Comparison of ENCODE assay signal across 14 mouse cellular contexts in genomic region chr4:149891172-149891960, GRCm38 (mm10).
DNase-seq lines count a peak whose midpoint lies in the region; ATAC-seq and TF ChIP-seq lines count a peak whose summit lies in the region.
"Had no signal": no experiment of that assay in that cellular context is flagged by ENCODE, and none has a peak within 500 bp of the region (broad histone marks: within the 10 kb centered on the region; RNA-seq: fewer than 3 reads in every experiment).

No protein-coding gene starts in this region.

- ATAC-seq in hindbrain, embryonic 13.5 days (ENCODE audit: low FRiP score) = no peak
- no peak for ATAC-seq in lung, postnatal 0 days
- no peak for ATAC-seq in stomach, postnatal 0 days (ENCODE audit: low FRiP score, low TSS enrichment)
- ATAC-seq: CD4-positive, CD25-positive, alpha-beta regulatory T cell, adult 4 months; forebrain, embryonic 13.5 days; midbrain, embryonic 15.5 days had no signal

- H3K4me2 ChIP-seq in hindbrain, embryonic 13.5 days = no peak overlapping the region
- no peak overlapping the region for H3K4me2 ChIP-seq in lung, postnatal 0 days (replicated peaks; ENCODE audit: low read depth, low read length)
- no peak overlapping the region for H3K4me2 ChIP-seq in stomach, postnatal 0 days (replicated peaks; ENCODE audit: low read depth)
- H3K4me2 ChIP-seq: forebrain, embryonic 13.5 days; liver, embryonic 11.5 days; midbrain, embryonic 15.5 days had no signal

- DNase-seq in hindbrain, embryonic 10.5 days (ENCODE audit: low spot score) = no peak
- peak; percentile 4 for DNase-seq in lung, postnatal 0 days (ENCODE audit: low spot score)
- DNase-seq in lung, postnatal 14 days = no peak
- DNase-seq in limb, embryonic 10.5 days (ENCODE audit: low spot score) = no peak
- DNase-seq in stomach, postnatal 0 days (ENCODE audit: low spot score) = no peak
- DNase-seq in layer of hippocampus, postnatal 36 days = no peak
- DNase-seq: cerebellum, adult 18-20 months; retina, postnatal 1 day; thymus, postnatal 36 days had no signal

- no peak overlapping the region for H3K4me3 ChIP-seq in hindbrain, embryonic 10.5 days
- H3K4me3 ChIP-seq in hindbrain, embryonic 13.5 days = no peak overlapping the region
- H3K4me3 ChIP-seq in lung, postnatal 0 days (ENCODE audit: low read depth, low read length) = no peak overlapping the region
- no peak overlapping the region for H3K4me3 ChIP-seq in limb, embryonic 10.5 days
- no peak overlapping the region for H3K4me3 ChIP-seq in stomach, postnatal 0 days (ENCODE audit: low read depth, low read length)
- H3K4me3 ChIP-seq: forebrain, embryonic 13.5 days; midbrain, embryonic 15.5 days had no signal

- H3K9ac ChIP-seq in hindbrain, embryonic 13.5 days = no peak overlapping the region
- H3K9ac ChIP-seq in lung, postnatal 0 days (replicated peaks; ENCODE audit: low read depth) = no peak overlapping the region
- H3K9ac ChIP-seq in stomach, postnatal 0 days (ENCODE audit: low read length) = no peak overlapping the region
- H3K9ac ChIP-seq: forebrain, embryonic 13.5 days; midbrain, embryonic 15.5 days had no signal

- no peak for TF ChIP-seq CTCF in lung, postnatal 0 days (IDR thresholded peaks at IDR 0.05)
- TF ChIP-seq CTCF in stomach, postnatal 0 days (IDR thresholded peaks at IDR 0.05; ENCODE audit: low read depth) = no peak

- H3K9me3 ChIP-seq in hindbrain, embryonic 10.5 days = no peaks in the 10 kb centered on the region
- H3K9me3 ChIP-seq in hindbrain, embryonic 13.5 days = no peaks in the 10 kb centered on the region
- no peaks in the 10 kb centered on the region for H3K9me3 ChIP-seq in lung, postnatal 0 days (ENCODE audit: low read length)
- no peaks in the 10 kb centered on the region for H3K9me3 ChIP-seq in limb, embryonic 10.5 days (replicated peaks)
- H3K9me3 ChIP-seq in stomach, postnatal 0 days (ENCODE audit: control insufficient read depth, low read length) = no peaks in the 10 kb centered on the region
- H3K9me3 ChIP-seq: forebrain, embryonic 13.5 days; midbrain, embryonic 15.5 days had no signal

- 84% methylated on average over 5 of the region's 5 CpGs for WGBS in hindbrain, embryonic 10.5 days
- WGBS in hindbrain, embryonic 13.5 days = 95% methylated on average over 5 of the region's 5 CpGs
- 92% methylated on average over 5 of the region's 5 CpGs for WGBS in lung, postnatal 0 days
- 95% methylated on average over 5 of the region's 5 CpGs for WGBS in limb, embryonic 10.5 days
- WGBS in stomach, postnatal 0 days = 88% methylated on average over 5 of the region's 5 CpGs

- H3K4me1 ChIP-seq in hindbrain, embryonic 10.5 days (replicated peaks) = peaks cover 81% of the 10 kb centered on the region
- peaks cover 67% of the 10 kb centered on the region for H3K4me1 ChIP-seq in hindbrain, embryonic 13.5 days (replicated peaks)
- peaks cover 22% of the 10 kb centered on the region; the same call in 1 of the 2 replicates for H3K4me1 ChIP-seq in lung, postnatal 0 days (ENCODE audit: insufficient read depth, low read depth, low read length)
- H3K4me1 ChIP-seq in limb, embryonic 10.5 days = peaks cover 96% of the 10 kb centered on the region
- peaks cover 14% of the 10 kb centered on the region for H3K4me1 ChIP-seq in stomach, postnatal 0 days (replicated peaks; ENCODE audit: control insufficient read depth, insufficient read depth)

- no peak for TF ChIP-seq EP300 in lung, postnatal 0 days (IDR thresholded peaks at IDR 0.05)
- TF ChIP-seq EP300 in stomach, postnatal 0 days (optimal IDR thresholded peaks at IDR 0.05) = no peak

- no peaks in the 10 kb centered on the region for H3K36me3 ChIP-seq in hindbrain, embryonic 10.5 days
- no peaks in the 10 kb centered on the region for H3K36me3 ChIP-seq in hindbrain, embryonic 13.5 days
- no peaks in the 10 kb centered on the region for H3K36me3 ChIP-seq in lung, postnatal 0 days (ENCODE audit: insufficient read depth, low read length)
- no peaks in the 10 kb centered on the region for H3K36me3 ChIP-seq in limb, embryonic 10.5 days
- no peaks in the 10 kb centered on the region for H3K36me3 ChIP-seq in stomach, postnatal 0 days (ENCODE audit: control insufficient read depth, insufficient read depth, low read length)
- H3K36me3 ChIP-seq: midbrain, embryonic 15.5 days had no signal

- H3K27ac ChIP-seq in hindbrain, embryonic 10.5 days = peak overlapping the region; percentile 66
- H3K27ac ChIP-seq in hindbrain, embryonic 13.5 days = no peak overlapping the region
- peak overlapping the region; percentile 86 for H3K27ac ChIP-seq in lung, postnatal 0 days (ENCODE audit: low read length)
- H3K27ac ChIP-seq in limb, embryonic 10.5 days = peak overlapping the region; percentile 95
- H3K27ac ChIP-seq in stomach, postnatal 0 days (replicated peaks) = peak overlapping the region; percentile 93
- H3K27ac ChIP-seq: forebrain, embryonic 13.5 days had no signal

- H3K27me3 ChIP-seq in hindbrain, embryonic 10.5 days (ENCODE audit: insufficient read depth, poor library complexity, severe bottlenecking) = no peaks in the 10 kb centered on the region
- H3K27me3 ChIP-seq in hindbrain, embryonic 13.5 days = no peaks in the 10 kb centered on the region
- H3K27me3 ChIP-seq in lung, postnatal 0 days (replicated peaks; ENCODE audit: insufficient read depth, low read length) = no peaks in the 10 kb centered on the region
- no peaks in the 10 kb centered on the region for H3K27me3 ChIP-seq in limb, embryonic 10.5 days (ENCODE audit: low read depth, poor library complexity, severe bottlenecking)
- H3K27me3 ChIP-seq in stomach, postnatal 0 days (ENCODE audit: control insufficient read depth, insufficient read depth, low read length) = no peaks in the 10 kb centered on the region
- H3K27me3 ChIP-seq: forebrain, embryonic 13.5 days; midbrain, embryonic 15.5 days had no signal
